Mouse (Mus musculus) myocyte (in vitro differentiated cells): ENCODE measurements around the gene 1700029P11Rik. TPM values are rescaled to one million over a fixed set of nuclear protein-coding genes. Genes with fewer than 3 reads are reported as not detected.

Experiments used
- H3K27me3 ChIP-seq: one replicate; pipeline ENCODE4 v1.6.1; 2011; ENCODE audit not compliant: control insufficient read depth, insufficient read depth, insufficient read length
- H3K36me3 ChIP-seq: one replicate; pipeline ENCODE4 v1.6.1; 2011; ENCODE audit not compliant: control insufficient read depth, insufficient read depth
- H3K4me2 ChIP-seq: one replicate; pipeline ENCODE4 v1.6.1; 2011; ENCODE audit warnings: low read depth, control low read depth
- H3K4me3 ChIP-seq: one replicate; pipeline ENCODE4 v1.5.1; 2011; ENCODE audit warnings: mild to moderate bottlenecking, control low read depth, moderate library complexity
- H3K79me2 ChIP-seq: one replicate; pipeline ENCODE4 v1.6.1; 2011; ENCODE audit not compliant: control insufficient read depth, insufficient read depth
- H3ac ChIP-seq: one replicate; pipeline ENCODE4 v1.6.1; 2011; ENCODE audit not compliant: control insufficient read depth, insufficient read length
- CEBPB ChIP-seq: IDR thresholded peaks from 2 replicates; pipeline ENCODE4 v1.6.1; 2011; ENCODE audit warnings: mild to moderate bottlenecking, moderate library complexity; ENCODE audit not compliant: poor library complexity, insufficient read depth, severe bottlenecking
- E2F4 ChIP-seq: IDR thresholded peaks from one replicate; pipeline ENCODE4 v1.6.1; 2011; ENCODE audit warnings: mild to moderate bottlenecking, control low read depth, moderate library complexity; ENCODE audit not compliant: insufficient read depth
- MAX ChIP-seq: IDR thresholded peaks from one replicate; pipeline ENCODE4 v1.6.1; 2011; ENCODE audit warnings: low read depth, mild to moderate bottlenecking, control low read depth
- MYOD1 ChIP-seq, 3 experiments: IDR thresholded peaks; one replicate each; pipeline ENCODE4 v1.6.1; 2011; ENCODE audit warnings: control low read depth in 2 of 3, low read depth in 2 of 3, mild to moderate bottlenecking in 2 of 3, moderate library complexity in 1 of 3; ENCODE audit not compliant: insufficient read length in 2 of 3, control insufficient read depth in 1 of 3
- MYOG ChIP-seq, 3 experiments: IDR thresholded peaks; one replicate each; pipeline ENCODE4 v1.6.1; 2011; ENCODE audit warnings: control low read depth in 2 of 3, low read depth in 2 of 3, mild to moderate bottlenecking in 2 of 3; ENCODE audit not compliant: insufficient read length in 2 of 3, control insufficient read depth in 1 of 3, insufficient read depth in 1 of 3
- POLR2A ChIP-seq: IDR thresholded peaks from one replicate; pipeline ENCODE4 v1.6.1; 2011; ENCODE audit warnings: low read depth, mild to moderate bottlenecking, control low read depth, moderate library complexity; ENCODE audit not compliant: insufficient read length
- POLR2AphosphoS2 ChIP-seq: IDR thresholded peaks from one replicate; pipeline ENCODE4 v1.6.1; 2011; ENCODE audit warnings: low read depth, control low read depth; ENCODE audit not compliant: insufficient read length
- REST ChIP-seq: IDR thresholded peaks from one replicate; pipeline ENCODE4 v1.6.1; 2011; ENCODE audit warnings: mild to moderate bottlenecking, control low read depth, moderate library complexity; ENCODE audit not compliant: insufficient read depth, insufficient read length
- SRF ChIP-seq: IDR thresholded peaks from one replicate; pipeline ENCODE4 v1.6.1; 2011; ENCODE audit warnings: low read depth; ENCODE audit not compliant: control insufficient read depth, insufficient read length
- TCF12 ChIP-seq: IDR thresholded peaks from one replicate; pipeline ENCODE4 v1.6.1; 2011; ENCODE audit warnings: mild to moderate bottlenecking, control low read depth; ENCODE audit not compliant: poor library complexity, insufficient read depth, severe bottlenecking
- TCF3 ChIP-seq: IDR thresholded peaks from one replicate; pipeline ENCODE4 v1.6.1; 2011; ENCODE audit warnings: low read depth, control low read depth; ENCODE audit not compliant: insufficient read length
- USF1 ChIP-seq: IDR thresholded peaks from one replicate; pipeline ENCODE4 v1.6.1; 2011; ENCODE audit warnings: low read depth, mild to moderate bottlenecking, control low read depth, moderate library complexity
- polyA plus RNA-seq: library from polyadenylated mRNA; unstranded; fragments of >200 nt; fragmentation: generic; extraction: Trizol; gene quantifications from one replicate; pipeline ENCODE4 v1.2.1, GENCODE M21; 2012; ENCODE audit warnings: missing spikeins

1700029P11Rik gene
- polyA plus RNA-seq, result not detected

DNA sequence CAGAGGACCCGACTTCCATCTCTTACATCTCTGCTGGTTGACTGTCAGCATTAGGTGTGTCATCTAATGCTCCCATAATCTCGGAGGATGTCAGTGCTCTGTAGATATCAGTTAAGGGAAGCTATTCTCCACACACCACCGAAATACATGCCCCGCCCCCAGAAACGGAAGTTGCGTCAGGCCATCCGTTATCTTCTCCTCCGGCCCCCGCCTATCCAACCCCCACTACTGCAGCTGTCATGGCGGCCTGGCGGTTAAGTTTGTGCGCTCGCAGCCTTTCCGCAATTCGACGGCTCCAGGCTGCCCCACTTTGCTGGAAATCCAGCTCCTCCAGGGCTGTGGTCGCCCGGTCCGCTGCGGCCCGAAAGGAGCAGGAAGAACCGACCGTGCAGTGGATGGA, at the start of gene 1700029P11Rik:
Gene 1700029P11Rik (plus strand): TSS at position 220 of the 400 bp plus-strand sequence.
- Histone ChIP-seq H3K36me3 (no peaks in the 10 kb centered on the region), H3K4me3 (no peak within 1 kb of the TSS), H3K79me2 (no peaks in the 10 kb centered on the region), H3K27me3 (no peaks in the 10 kb centered on the region), H3ac (no peak within 1 kb of the TSS), H3K4me2 (no peak within 1 kb of the TSS)
- TF ChIP-seq SRF (no peak), TCF3 (no peak), E2F4 (no peak), CEBPB (no peak), USF1 (no peak), MAX (no peak), POLR2AphosphoS2 (no peak), MYOD1 (IDR thresholded peaks at IDR 0.05; ENCODE audit: control insufficient read depth in 1 of 3, insufficient read length in 2 of 3, low read depth in 2 of 3) (no peak), MYOG (IDR thresholded peaks at IDR 0.05; ENCODE audit: control insufficient read depth in 1 of 3, insufficient read depth in 1 of 3, insufficient read length in 2 of 3, low read depth in 2 of 3) (no peak)

- Histone ChIP-seq H3K4me2 (peak overlapping the region; percentile 91), H3ac (no peak overlapping the region), H3K36me3 (no peaks in the 10 kb centered on the region), H3K27me3 (no peaks in the 10 kb centered on the region), H3K79me2 (no peaks in the 10 kb centered on the region), H3K4me3 (no peak overlapping the region)
- no peak for TF ChIP-seq REST
- no peak for TF ChIP-seq USF1
- peak; percentile 30 for TF ChIP-seq POLR2AphosphoS2
- no peak for TF ChIP-seq CEBPB
- no peak for TF ChIP-seq E2F4
- TF ChIP-seq MYOG (IDR thresholded peaks at IDR 0.05; ENCODE audit: control insufficient read depth in 1 of 3, insufficient read depth in 1 of 3, insufficient read length in 2 of 3, low read depth in 2 of 3), result peak; percentile 44 to 88 (median 74)
- TF ChIP-seq MAX, result no peak
- peak; percentile 22 for TF ChIP-seq POLR2A
- no peak for TF ChIP-seq TCF12
- no peak for TF ChIP-seq SRF
- peak; percentile 16 to 95 (median 77) for TF ChIP-seq MYOD1 (IDR thresholded peaks at IDR 0.05; ENCODE audit: control insufficient read depth in 1 of 3, insufficient read length in 2 of 3, low read depth in 2 of 3)
- peak; percentile 49 for TF ChIP-seq TCF3
Measured at GRCm38 (mm10) chr15:81932951-81933470, 47.3 kb upstream of the 1700029P11Rik start.

DNA sequence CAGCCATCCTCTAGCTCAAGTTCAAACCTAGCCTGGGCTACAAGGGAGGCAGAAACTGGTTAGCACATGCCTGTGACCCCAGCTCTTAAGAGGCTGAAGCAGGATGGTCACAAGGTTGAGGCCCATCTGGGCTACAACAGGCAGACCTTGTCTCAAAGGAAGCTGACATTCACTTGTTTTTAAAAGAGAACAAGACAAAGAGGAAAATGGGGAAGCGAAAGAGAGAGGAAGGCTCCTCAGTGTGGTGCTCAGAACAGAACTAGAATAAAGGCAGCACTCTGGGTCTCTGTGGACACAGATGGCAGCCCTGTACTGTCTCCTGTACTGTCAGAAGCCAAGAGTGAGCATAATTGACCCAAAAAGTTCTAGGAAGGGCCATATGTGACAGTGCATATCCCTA, 46.4 kb upstream of the 1700029P11Rik start:
- no peaks in the 10 kb centered on the region for H3K79me2 ChIP-seq
- peak overlapping the region; percentile 91 for H3K4me2 ChIP-seq
- H3K27me3 ChIP-seq, result no peaks in the 10 kb centered on the region
- no peaks in the 10 kb centered on the region for H3K36me3 ChIP-seq
- no peak overlapping the region for H3K4me3 ChIP-seq
- H3ac ChIP-seq, result no peak overlapping the region
- TF ChIP-seq REST (no peak), MYOG (IDR thresholded peaks at IDR 0.05; ENCODE audit: control insufficient read depth in 1 of 3, insufficient read depth in 1 of 3, insufficient read length in 2 of 3, low read depth in 2 of 3) (no peak), POLR2AphosphoS2 (no peak), TCF12 (no peak), USF1 (no peak), MAX (no peak)

DNA sequence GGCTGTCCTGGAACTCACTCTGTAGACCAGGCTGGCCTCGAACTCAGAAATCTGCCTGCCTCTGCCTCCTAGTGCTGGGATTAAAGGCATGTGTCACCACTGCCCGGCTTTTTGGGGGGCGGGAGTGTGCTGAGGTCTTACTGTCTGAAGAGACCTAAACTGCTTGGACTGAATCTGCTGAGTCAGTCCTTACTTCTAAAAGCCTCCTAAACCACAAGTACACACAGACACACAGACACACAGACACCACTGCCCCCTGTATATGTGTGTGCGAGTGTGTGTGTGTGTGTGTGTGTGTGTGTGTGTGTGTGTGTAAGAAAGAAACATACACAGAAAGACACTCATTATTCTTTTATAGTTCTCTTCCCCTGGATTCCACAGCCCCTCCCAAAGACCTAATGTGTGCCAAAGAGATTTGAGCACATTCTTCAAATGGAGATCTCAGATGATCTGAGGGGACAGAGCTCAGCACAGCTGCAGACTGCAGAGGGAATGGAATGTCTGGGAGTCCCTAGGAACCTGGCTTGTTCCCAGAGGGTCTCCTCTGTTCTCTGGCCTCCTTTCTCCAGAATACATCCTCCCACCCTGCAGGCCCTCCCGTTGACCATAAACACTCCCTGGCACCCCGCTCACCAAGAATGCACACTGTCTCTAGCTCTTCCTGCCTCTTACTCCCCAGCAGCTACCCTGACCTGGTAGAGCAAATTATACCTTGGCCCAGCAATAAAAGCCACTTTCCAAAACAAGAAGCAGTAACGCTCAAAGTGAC, 44.3 kb upstream of the 1700029P11Rik start:
- H3K4me2 ChIP-seq, result peak overlapping the region; percentile 82
- TF ChIP-seq SRF (no peak), MYOD1 (IDR thresholded peaks at IDR 0.05; ENCODE audit: control insufficient read depth in 1 of 3, insufficient read length in 2 of 3, low read depth in 2 of 3) (peak in 2 of 3 experiments; percentile 37 to 55), MYOG (IDR thresholded peaks at IDR 0.05; ENCODE audit: control insufficient read depth in 1 of 3, insufficient read depth in 1 of 3, insufficient read length in 2 of 3, low read depth in 2 of 3) (peak in 2 of 3 experiments; percentile 28 to 48)
- H3K79me2 ChIP-seq, result no peaks in the 10 kb centered on the region
- no peaks in the 10 kb centered on the region for H3K27me3 ChIP-seq
- H3K4me3 ChIP-seq, result peak overlapping the region; percentile 33
- no peak overlapping the region for H3ac ChIP-seq
- H3K36me3 ChIP-seq, result no peaks in the 10 kb centered on the region

GRCm38 (mm10) chr15:81936679-81937078, 43.7 kb upstream of the 1700029P11Rik start, which contains the start of gene Csdc2:
Gene Csdc2 (plus strand): TSS chr15:81936759.
- peak within 1 kb of the TSS; percentile 33 for H3K4me3 ChIP-seq
- peak within 1 kb of the TSS; percentile 82 for H3K4me2 ChIP-seq

More at GRCm38 (mm10) chr15:81936679-81937078, 43.7 kb upstream of the 1700029P11Rik start, which contains the start of gene Csdc2:
- H3K27me3 ChIP-seq, result no peaks in the 10 kb centered on the region
- H3K36me3 ChIP-seq, result no peaks in the 10 kb centered on the region
- TF ChIP-seq MYOG (IDR thresholded peaks at IDR 0.05; ENCODE audit: control insufficient read depth in 1 of 3, insufficient read depth in 1 of 3, insufficient read length in 2 of 3, low read depth in 2 of 3) (peak in 1 of 3 experiments; percentile 12), E2F4 (no peak), POLR2A (peak; percentile 57), TCF3 (no peak)
- no peaks in the 10 kb centered on the region for H3K79me2 ChIP-seq
- no peak within 1 kb of the TSS for H3ac ChIP-seq
